27 mouse cellular contexts compared by ENCODE assay signal in the genomic region with DNA sequence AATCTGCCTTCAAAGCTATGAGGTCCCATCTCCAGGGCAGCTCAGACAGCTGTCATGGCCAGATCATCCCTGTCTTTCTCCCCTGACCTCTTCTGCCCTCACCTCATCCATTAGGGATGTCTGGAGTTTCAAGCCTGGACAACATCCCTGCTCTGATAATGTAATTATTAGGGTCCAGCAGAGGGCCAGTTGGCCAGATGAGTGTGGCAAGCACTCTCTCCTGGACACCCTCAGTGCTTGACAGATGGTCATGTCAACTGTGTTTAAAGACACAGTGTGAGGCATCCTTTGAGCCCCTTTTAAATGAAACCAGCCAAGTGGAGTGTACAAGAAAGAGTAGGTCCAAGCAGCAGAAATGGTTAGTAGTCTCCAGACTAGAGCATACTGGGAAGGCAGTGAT.
A peak's percentile ranks its signal among the peaks of the same experiment; 100 is the strongest.
DNase-seq lines count a peak whose midpoint lies in the region; ATAC-seq and TF ChIP-seq lines count a peak whose summit lies in the region.
"Had no signal": no experiment of that assay in that cellular context is flagged by ENCODE, and none has a peak within 500 bp of the region (broad histone marks: within the 10 kb centered on the region; RNA-seq: fewer than 3 reads in every experiment).

No protein-coding gene starts in this region.

- H3K4me3 ChIP-seq in hindbrain, postnatal 0 days (ENCODE audit: low read length), result no peak overlapping the region
- no peak overlapping the region for H3K4me3 ChIP-seq in hindbrain, embryonic 14.5 days (replicated peaks; ENCODE audit: low read length)
- H3K4me3 ChIP-seq: embryonic facial prominence, embryonic 12.5 days; embryonic facial prominence, embryonic 15.5 days; heart, embryonic 12.5 days; heart, embryonic 15.5 days; hindbrain, embryonic 15.5 days had no signal

- ATAC-seq in hindbrain, postnatal 0 days, result peak; percentile 56; the same call in 1 of the 2 replicates
- ATAC-seq in hindbrain, embryonic 14.5 days (ENCODE audit: low FRiP score), result no peak
- ATAC-seq: activated CD4-positive, CD25-positive, alpha-beta regulatory T cell, adult 4 months; forebrain, embryonic 14.5 days; forebrain, postnatal 0 days; inflammation-experienced regulatory T-cells, adult 6 months; intestine, embryonic 16.5 days had no signal

- H3K9me3 ChIP-seq in hindbrain, postnatal 0 days (ENCODE audit: low read length), result no peaks in the 10 kb centered on the region
- H3K9me3 ChIP-seq in hindbrain, embryonic 14.5 days (ENCODE audit: control insufficient read depth, low read length), result no peaks in the 10 kb centered on the region
- H3K9me3 ChIP-seq: embryonic facial prominence, embryonic 12.5 days; embryonic facial prominence, embryonic 15.5 days; heart, embryonic 12.5 days; heart, embryonic 15.5 days; hindbrain, embryonic 15.5 days had no signal

- H3K36me3 ChIP-seq in hindbrain, postnatal 0 days (ENCODE audit: insufficient read depth, low read length), result no peaks in the 10 kb centered on the region
- no peaks in the 10 kb centered on the region for H3K36me3 ChIP-seq in hindbrain, embryonic 14.5 days (replicated peaks; ENCODE audit: control insufficient read depth, insufficient read depth)
- H3K36me3 ChIP-seq: embryonic facial prominence, embryonic 12.5 days; embryonic facial prominence, embryonic 15.5 days; heart, embryonic 12.5 days; heart, embryonic 15.5 days; hindbrain, embryonic 15.5 days had no signal

- TF ChIP-seq CTCF in hindbrain, postnatal 0 days (IDR thresholded peaks at IDR 0.05; ENCODE audit: low read depth), result no peak

- DNase-seq in cerebellum, postnatal 10 days, result peak; percentile 48 to 67
- no peak for DNase-seq in cerebellum, adult 9-10 months
- peak; percentile 27 for DNase-seq in embryo, embryonic 10.5 days (ENCODE audit: low spot score)
- no peak for DNase-seq in embryo, embryonic 9.5 days (ENCODE audit: extremely low spot score)
- peak; percentile 34 for DNase-seq in hindbrain, postnatal 0 days (ENCODE audit: low spot score)
- no peak for DNase-seq in hindbrain, embryonic 14.5 days (ENCODE audit: low spot score)
- DNase-seq in mesoderm, embryonic 11.5 days (ENCODE audit: low read depth, low spot score), result peak; percentile 18
- DNase-seq in heart, postnatal 4 days, result no peak
- DNase-seq: adrenal gland, adult 8-10 months; adrenal gland, postnatal 25 days; cerebellum, adult 11-12 months; cerebellum, adult 9-11 months; forebrain, postnatal 0 days; gastrocnemius, postnatal 25 days; heart, adult 18-20 months; heart, postnatal 10 days; heart, postnatal 36 days; kidney, adult 18-20 months had no signal

- H3K9ac ChIP-seq in hindbrain, postnatal 0 days (replicated peaks; ENCODE audit: low read length), result no peak overlapping the region
- H3K9ac ChIP-seq in hindbrain, embryonic 14.5 days, result no peak overlapping the region
- H3K9ac ChIP-seq: embryonic facial prominence, embryonic 12.5 days; embryonic facial prominence, embryonic 15.5 days; forebrain, postnatal 0 days; heart, embryonic 12.5 days; heart, embryonic 15.5 days; hindbrain, embryonic 15.5 days had no signal

- H3K27ac ChIP-seq in hindbrain, postnatal 0 days, result no peak overlapping the region
- no peak overlapping the region for H3K27ac ChIP-seq in hindbrain, embryonic 14.5 days
- H3K27ac ChIP-seq: embryonic facial prominence, embryonic 12.5 days; embryonic facial prominence, embryonic 15.5 days; heart, embryonic 15.5 days; hindbrain, embryonic 15.5 days had no signal

- H3K4me1 ChIP-seq in hindbrain, postnatal 0 days (ENCODE audit: insufficient read depth, low read length), result 0 out of 2 replicates have a peak, but pooled peaks cover 4% of the 10 kb centered on the region
- no peaks in the 10 kb centered on the region for H3K4me1 ChIP-seq in hindbrain, embryonic 14.5 days (replicated peaks; ENCODE audit: control insufficient read depth, insufficient read depth, low read length)
- H3K4me1 ChIP-seq: embryonic facial prominence, embryonic 12.5 days; heart, embryonic 15.5 days had no signal

- H3K4me2 ChIP-seq in hindbrain, postnatal 0 days (ENCODE audit: low read depth, low read length), result no peak overlapping the region
- no peak overlapping the region for H3K4me2 ChIP-seq in hindbrain, embryonic 14.5 days (replicated peaks)
- H3K4me2 ChIP-seq: embryonic facial prominence, embryonic 12.5 days; embryonic facial prominence, embryonic 15.5 days; heart, embryonic 12.5 days; heart, embryonic 15.5 days; hindbrain, embryonic 15.5 days had no signal

- no peaks in the 10 kb centered on the region for H3K27me3 ChIP-seq in hindbrain, postnatal 0 days (ENCODE audit: insufficient read depth, low read length)
- no peaks in the 10 kb centered on the region for H3K27me3 ChIP-seq in hindbrain, embryonic 14.5 days (ENCODE audit: control insufficient read depth, insufficient read depth, low read length)
- H3K27me3 ChIP-seq: embryonic facial prominence, embryonic 12.5 days; embryonic facial prominence, embryonic 15.5 days; heart, embryonic 15.5 days; hindbrain, embryonic 15.5 days had no signal

Comparison
In these comparisons a context has a peak if more than half of its experiments do, and no peak if none do; other contexts are left out.
1. DNase-seq: peak in cerebellum, postnatal 10 days (2 of 2), embryo, embryonic 10.5 days (single experiment), hindbrain, postnatal 0 days (single experiment) and mesoderm, embryonic 11.5 days (single experiment); none in cerebellum, adult 9-10 months (single experiment), embryo, embryonic 9.5 days (single experiment), hindbrain, embryonic 14.5 days (single experiment) and heart, postnatal 4 days (single experiment).